Mouse (Mus musculus): ENCODE data around the gene Rpl35.

GRCm38 (mm10) chr2:39000587-39000919, 4.9 kb downstream of the Rpl35 start:
- TF ChIP-seq POLR2A (IDR thresholded peaks at IDR 0.05; ENCODE audit: borderline replicate concordance, low read depth, low read length) (no peak), CTCF (IDR thresholded peaks at IDR 0.05; ENCODE audit: low read depth, low read length) (no peak)

Measured in bone marrow macrophage, adult 2 months (primary cell).